Mouse (Mus musculus) CH12.LX (cell line): ENCODE results near the gene Rbfox1.

Experiments
- POLR2A ChIP-seq: IDR thresholded peaks from 2 replicates; pipeline ENCODE4 v1.6.1; 2011; ENCODE audit warnings: low read depth, mild to moderate bottlenecking, improper control_type of control experiment, low read length
- TCF12 ChIP-seq: IDR thresholded peaks from 2 replicates; pipeline ENCODE4 v1.6.1; 2014; ENCODE audit warnings: low read depth, mild to moderate bottlenecking, inconsistent platforms, low read length, improper control_type of control experiment

DNA sequence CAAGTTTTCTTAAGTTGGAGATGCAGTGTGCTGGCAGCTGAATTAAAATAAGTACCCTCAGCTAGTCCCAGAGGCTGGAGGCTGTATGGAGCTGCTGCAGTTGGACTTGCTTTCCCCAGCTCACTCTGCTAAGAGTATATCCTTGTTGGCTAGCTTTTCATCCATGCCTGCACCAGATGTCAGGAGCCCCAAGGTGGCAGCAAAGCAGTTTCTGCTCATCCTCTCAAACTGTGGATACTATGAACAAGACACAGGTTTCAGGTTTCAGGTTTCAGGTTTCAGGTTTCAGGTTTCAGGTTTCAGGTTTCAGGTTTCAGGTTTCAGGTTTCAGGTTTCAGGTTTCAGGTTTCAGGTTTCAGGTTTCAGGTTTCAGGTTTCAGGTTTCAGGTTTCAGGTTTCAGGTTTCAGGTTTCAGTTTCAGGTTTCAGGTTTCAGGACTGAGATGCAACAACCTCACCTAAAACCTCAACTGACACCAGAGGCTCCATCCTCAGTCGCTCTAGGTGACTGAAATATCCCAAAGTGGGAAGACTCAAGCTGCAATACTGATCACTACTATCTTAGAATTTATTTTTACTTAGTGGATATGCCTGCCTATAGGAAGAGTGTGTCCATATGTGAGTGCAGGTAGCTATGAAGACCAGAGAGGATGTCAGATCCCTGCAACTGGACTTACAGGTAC, 801.1 kb downstream of the Rbfox1 start:
- TF ChIP-seq POLR2A, result no peak
- TF ChIP-seq TCF12, result no peak
